Mouse (Mus musculus): ENCODE measurements around the gene Gpc5.

DNA sequence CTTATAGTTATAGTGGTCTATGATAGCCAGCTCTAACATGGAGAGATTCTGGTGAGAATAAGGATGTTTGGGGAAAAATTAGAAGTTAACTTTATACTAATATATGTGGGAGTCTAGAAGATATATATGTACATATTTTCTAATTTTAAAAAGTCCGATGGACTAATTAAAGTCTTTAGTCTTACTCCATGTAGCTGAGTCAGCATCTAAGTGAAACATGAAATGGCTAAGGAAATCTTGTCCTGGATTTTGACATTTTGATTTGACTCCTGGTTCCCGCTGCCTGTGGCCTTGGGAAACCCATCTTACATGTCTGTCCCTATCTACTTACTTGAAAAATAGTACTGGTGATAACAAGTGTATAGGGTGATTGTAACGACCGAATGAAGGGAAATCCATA lies 1.5 kb upstream of the Gpc5 start:
- no peak for TF ChIP-seq TBP (conservative IDR thresholded peaks at IDR 0.05; ENCODE audit: low read depth, low read length)
- TF ChIP-seq PAX5 (IDR thresholded peaks at IDR 0.05; ENCODE audit: low read length) = no peak
- TF ChIP-seq NRF1 (IDR thresholded peaks at IDR 0.05; ENCODE audit: low read depth, low read length) = no peak
- TF ChIP-seq MAX (IDR thresholded peaks at IDR 0.05; ENCODE audit: low read length) = no peak

Measured in CH12.LX (cell line).